Mouse (Mus musculus): ENCODE data around the gene Prkcg.

DNA sequence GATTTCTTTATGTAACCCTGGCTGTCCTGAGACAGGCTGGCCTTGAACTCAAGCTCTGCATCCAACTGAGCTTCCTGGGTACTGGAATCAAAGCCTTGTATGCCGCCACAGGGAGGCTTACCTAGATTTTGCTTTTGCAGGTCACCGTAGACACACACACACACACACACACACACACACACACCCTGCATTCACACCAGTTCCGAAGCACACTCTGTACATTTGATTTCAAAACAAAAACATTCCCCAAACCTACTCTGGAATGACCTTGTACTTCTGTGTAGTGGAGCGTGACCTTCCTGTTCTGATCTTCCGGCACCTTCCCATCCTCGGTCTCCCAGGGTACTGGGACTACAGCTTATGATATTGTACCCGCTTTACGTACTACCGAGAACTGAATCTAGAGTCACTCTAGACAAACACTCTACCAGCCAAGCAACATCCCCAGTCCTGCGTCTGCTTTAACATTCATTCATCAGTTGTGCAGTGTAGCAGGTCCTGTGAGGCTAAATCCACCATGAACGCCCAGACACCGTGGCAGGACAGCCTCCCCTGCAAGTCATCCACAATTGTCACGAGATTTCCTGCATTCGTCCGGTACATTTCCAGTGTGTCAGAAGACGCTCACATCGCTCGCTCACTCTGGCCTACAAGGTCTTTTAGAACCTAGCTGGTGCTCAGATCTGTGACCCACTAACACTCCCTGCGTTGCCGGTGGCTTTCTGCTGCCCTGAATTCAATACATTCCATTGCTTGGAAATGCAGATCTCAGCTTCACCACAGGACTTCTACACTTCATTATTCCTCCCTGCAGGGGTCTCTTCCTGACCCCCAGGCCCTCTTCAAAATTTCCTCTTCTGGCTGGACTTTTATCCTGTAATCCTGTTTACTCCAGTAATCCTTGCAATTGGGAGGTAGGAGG lies 58.6 kb downstream of the Prkcg start:
- no peak for TF ChIP-seq CTCF (IDR thresholded peaks at IDR 0.05; ENCODE audit: low read depth)
- TF ChIP-seq EP300 (IDR thresholded peaks at IDR 0.05; ENCODE audit: low read depth) = no peak

Measured in liver, postnatal 0 days (tissue).